Mouse (Mus musculus): Measurements from ENCODE around the gene Slc29a4. TPM values are rescaled to one million over a fixed set of nuclear protein-coding genes. Genes with fewer than 3 reads are reported as not detected.
A peak's percentile ranks its signal among the peaks of the same experiment; 100 is the strongest.

Gene Slc29a4
- polyA plus RNA-seq, 1 experiment = not detected

DNA sequence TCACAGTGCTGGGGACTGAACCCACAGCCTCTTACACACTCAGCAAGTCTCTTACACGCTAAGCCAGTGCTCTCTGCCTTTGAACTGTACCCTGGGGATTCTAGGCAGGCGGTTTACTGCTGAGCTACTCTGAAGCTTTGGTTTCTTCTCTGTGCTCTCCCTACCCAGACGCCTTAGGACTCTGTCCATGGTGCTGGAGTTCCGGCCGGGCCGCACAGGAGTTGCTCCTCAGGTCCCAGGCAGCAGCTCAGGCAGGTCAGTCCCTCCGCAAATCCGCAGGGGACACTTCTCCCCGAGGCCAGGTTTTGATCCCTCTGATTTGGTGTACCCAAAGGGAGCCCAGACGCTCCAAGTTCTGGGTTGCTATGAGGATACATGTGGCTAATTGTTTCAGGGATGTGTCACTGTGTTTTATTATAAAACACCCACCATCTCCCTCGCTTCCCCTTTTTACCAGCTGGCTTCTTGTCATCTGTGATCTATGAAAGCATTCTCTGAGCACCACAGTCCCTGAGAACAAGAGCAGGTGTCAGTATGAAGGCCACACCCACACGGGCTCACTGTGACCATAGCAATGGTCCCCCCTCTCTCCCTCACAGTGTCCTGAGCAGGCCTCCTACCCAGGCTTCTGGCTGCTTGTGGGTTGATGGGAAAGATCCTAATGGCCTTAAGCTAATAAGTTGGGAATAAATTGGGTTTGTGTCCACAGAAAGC is 2.5 kb downstream of the Slc29a4 start:
- Histone ChIP-seq H3K4me1 (ENCODE audit: control insufficient read depth, insufficient read depth, low read length) (no peaks in the 10 kb centered on the region), H3K27ac (ENCODE audit: insufficient read depth, low read depth, low read length) (no peak overlapping the region), H3K4me3 (ENCODE audit: insufficient read depth, low read length) (no peak overlapping the region)
- TF ChIP-seq CTCF (IDR thresholded peaks at IDR 0.05; ENCODE audit: low read depth, low read length) = no peak
- TF ChIP-seq POLR2A (IDR thresholded peaks at IDR 0.05; ENCODE audit: borderline replicate concordance, low read depth, low read length) = no peak

DNA sequence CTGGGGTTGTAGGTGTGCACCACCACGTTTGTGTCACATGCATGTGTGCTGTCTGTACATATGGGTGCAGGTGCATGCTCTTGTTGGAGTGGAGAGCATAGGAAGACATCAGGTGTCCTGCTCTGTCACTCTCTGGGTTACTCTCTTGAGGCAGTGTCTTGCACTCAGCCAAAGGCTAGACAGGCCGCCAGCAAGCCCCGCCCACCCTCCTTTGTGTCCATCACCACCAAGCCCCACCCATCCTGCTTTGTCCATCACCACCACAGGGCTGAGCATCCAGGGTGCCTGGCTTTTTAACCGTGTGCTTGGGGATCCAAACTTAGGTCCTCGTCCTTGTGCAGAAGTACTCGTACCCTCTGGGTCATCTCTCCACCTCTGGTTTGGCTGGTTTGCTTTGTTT is 3.9 kb downstream of the Slc29a4 start:
- H3K27ac ChIP-seq (ENCODE audit: insufficient read depth, low read depth, low read length) = no peak overlapping the region
- no peak overlapping the region for H3K4me3 ChIP-seq (ENCODE audit: insufficient read depth, low read length)
- TF ChIP-seq CTCF (IDR thresholded peaks at IDR 0.05; ENCODE audit: low read depth, low read length) (no peak), POLR2A (IDR thresholded peaks at IDR 0.05; ENCODE audit: borderline replicate concordance, low read depth, low read length) (no peak)
- H3K4me1 ChIP-seq (ENCODE audit: control insufficient read depth, insufficient read depth, low read length) = no peaks in the 10 kb centered on the region

DNA sequence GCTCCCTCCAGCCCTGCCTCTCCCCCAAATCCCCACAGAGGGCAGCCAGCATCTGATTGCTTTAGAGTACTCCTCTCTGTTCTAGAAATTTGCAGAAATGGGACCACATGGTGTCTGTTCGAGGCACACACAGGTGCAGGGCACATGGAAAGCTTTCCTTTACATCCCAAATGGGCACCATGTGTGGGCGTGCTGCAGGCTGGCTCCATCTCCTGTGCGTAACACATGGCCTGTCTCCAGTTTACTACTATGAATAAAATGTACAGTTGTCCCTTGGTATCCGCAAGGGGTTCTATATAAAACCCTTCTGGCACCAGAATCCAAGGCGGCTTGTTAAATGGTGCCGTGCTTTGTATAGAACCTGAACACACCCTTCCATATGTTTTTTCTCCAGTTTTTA is 4.6 kb downstream of the Slc29a4 start:
- TF ChIP-seq POLR2A (IDR thresholded peaks at IDR 0.05; ENCODE audit: borderline replicate concordance, low read depth, low read length) (no peak), CTCF (IDR thresholded peaks at IDR 0.05; ENCODE audit: low read depth, low read length) (no peak)
- Histone ChIP-seq H3K27ac (ENCODE audit: insufficient read depth, low read depth, low read length) (no peak overlapping the region), H3K4me1 (ENCODE audit: control insufficient read depth, insufficient read depth, low read length) (no peaks in the 10 kb centered on the region), H3K4me3 (ENCODE audit: insufficient read depth, low read length) (no peak overlapping the region)

DNA sequence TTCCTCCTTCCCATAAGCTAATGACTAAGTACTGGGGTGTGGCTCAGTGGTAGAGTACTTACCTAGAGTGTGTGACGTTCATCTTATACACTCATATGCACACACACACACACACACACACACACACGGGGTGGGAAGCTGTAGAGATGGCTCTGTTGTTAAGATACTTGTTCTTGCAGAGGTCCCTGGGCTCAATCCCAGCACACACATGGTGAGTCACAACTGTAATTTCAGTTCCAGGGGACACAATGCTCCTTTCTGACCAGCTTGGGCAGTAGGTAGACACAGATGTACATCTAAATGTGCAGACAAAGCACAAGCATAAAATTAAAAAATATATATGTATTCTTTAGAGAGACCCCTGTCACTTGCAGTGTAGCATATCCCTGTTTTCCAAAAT is 5.4 kb downstream of the Slc29a4 start:
- Histone ChIP-seq H3K4me3 (ENCODE audit: insufficient read depth, low read length) (no peak overlapping the region), H3K4me1 (ENCODE audit: control insufficient read depth, insufficient read depth, low read length) (no peaks in the 10 kb centered on the region), H3K27ac (ENCODE audit: insufficient read depth, low read depth, low read length) (no peak overlapping the region)
- no peak for TF ChIP-seq POLR2A (IDR thresholded peaks at IDR 0.05; ENCODE audit: borderline replicate concordance, low read depth, low read length)
- TF ChIP-seq CTCF (IDR thresholded peaks at IDR 0.05; ENCODE audit: low read depth, low read length) = no peak

DNA sequence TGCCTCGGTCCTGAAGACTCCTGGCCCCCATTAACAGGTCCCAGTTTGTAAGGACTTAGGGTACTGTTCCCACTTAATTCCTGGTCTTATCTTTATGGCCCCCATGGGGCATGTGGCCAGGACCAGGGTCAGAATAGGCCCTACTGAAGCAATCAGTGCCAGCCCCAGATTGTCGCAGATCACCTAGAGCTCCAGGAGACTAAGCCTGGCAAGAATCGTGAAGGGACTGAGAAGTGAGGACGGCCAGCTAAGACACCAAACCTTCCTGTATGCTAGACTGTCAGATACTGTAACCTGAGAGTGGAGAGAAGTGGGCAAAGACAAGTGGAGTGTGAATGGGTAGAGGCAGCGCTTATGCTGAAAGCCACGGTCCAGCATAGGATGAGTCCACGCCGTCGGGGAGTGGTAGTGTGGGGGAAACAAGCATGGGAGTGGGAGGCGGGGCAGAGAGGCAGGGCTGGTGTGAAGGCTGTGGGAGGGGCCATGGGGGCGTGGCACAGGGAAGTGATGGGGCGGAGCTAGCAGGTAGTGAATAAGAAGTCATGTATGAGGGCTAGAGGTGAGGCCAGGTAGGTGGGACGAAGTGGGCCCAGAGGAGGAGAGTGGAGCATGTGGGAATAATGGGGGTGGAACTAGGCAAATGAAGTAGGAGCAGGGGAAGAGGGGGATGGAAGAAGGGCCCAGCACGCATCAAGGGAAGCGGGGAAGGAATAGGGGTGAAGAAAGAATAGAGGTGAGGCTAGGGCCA is 8.7 kb downstream of the Slc29a4 start:
- Histone ChIP-seq H3K27ac (ENCODE audit: insufficient read depth, low read depth, low read length) (no peak overlapping the region), H3K4me3 (ENCODE audit: insufficient read depth, low read length) (no peak overlapping the region), H3K4me1 (ENCODE audit: control insufficient read depth, insufficient read depth, low read length) (no peaks in the 10 kb centered on the region)
- TF ChIP-seq POLR2A (IDR thresholded peaks at IDR 0.05; ENCODE audit: borderline replicate concordance, low read depth, low read length) (no peak), CTCF (IDR thresholded peaks at IDR 0.05; ENCODE audit: low read depth, low read length) (no peak)

DNA sequence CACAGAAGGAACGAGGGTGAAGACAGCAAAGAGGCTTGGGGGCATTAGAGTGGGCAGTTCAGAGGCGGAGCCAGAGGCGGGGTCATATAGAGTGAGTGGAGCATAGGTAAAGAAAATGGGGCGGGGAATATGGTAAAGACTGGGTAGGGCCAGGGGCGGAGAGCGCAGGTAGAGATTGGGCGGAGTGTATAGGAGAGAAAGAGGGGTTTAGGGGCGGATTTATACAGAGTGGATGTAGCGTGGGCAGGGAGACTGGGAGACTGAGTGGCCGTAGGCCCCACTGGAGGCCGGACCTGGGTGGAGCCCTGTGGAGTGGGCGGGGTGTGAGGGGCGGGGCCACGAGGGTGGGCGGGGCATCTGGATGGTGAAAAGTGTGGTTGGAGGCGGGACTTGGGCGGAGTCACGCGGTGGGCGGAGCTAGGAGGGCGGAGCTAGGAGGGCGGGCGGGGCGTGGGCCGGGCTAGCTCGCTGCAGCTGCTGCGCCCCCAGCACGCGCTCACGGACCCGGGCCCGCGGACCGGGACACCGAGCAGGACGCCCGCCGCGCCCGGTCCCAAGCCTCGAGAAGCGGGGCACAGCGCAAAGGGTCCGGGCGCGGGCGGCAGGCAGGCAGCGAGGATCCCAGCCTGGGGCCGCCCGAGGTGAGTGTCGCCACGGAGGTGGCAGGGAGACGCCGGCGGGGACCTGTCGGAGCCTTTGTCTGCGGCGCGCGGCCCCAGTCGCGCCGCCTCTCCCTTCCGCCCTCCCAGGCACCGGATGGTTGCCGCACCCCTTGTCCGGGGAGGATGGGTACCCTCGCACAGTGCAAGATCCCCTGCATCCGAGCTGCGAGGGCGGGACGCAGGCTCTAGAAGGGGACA is 9.6 kb downstream of the Slc29a4 start:
- Histone ChIP-seq H3K4me1 (ENCODE audit: control insufficient read depth, insufficient read depth, low read length) (no peaks in the 10 kb centered on the region), H3K4me3 (ENCODE audit: insufficient read depth, low read length) (peak overlapping the region; percentile 38), H3K27ac (ENCODE audit: insufficient read depth, low read depth, low read length) (no peak overlapping the region)
- no peak for TF ChIP-seq POLR2A (IDR thresholded peaks at IDR 0.05; ENCODE audit: borderline replicate concordance, low read depth, low read length)
- TF ChIP-seq CTCF (IDR thresholded peaks at IDR 0.05; ENCODE audit: low read depth, low read length) = no peak

DNA sequence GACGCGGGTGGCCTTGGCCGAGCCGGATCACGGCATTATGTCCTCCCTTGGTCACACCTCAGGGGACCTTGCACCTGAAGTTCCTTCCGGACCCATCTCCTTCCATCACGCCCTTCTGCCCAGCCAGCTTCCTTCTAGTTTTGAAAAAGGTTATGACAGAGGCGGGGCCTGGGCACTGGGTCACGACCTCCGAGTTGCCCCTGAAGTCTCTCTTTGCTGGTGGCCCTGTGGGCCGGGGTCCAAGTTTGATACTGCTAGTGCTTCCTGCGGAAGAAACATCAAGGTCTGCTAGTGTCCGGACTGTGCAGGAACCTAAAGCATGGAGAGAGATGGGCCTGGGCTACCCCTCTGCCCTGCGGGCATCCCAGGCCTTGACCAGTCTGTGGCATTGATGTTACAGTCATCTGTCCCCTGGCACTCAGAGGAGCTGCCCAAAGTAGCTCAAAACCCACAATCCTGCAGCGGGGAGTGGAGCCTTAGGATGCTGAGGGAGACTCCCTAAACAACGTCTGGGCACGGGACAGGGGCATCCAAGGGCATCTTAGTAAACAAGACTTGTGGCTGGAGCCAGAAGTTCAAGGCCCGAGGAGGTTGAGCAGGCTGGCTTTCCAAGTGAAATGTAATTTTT is 10.3 kb downstream of the Slc29a4 start:
- Histone ChIP-seq H3K4me1 (ENCODE audit: control insufficient read depth, insufficient read depth, low read length) (no peaks in the 10 kb centered on the region), H3K4me3 (ENCODE audit: insufficient read depth, low read length) (peak overlapping the region; percentile 38), H3K27ac (ENCODE audit: insufficient read depth, low read depth, low read length) (no peak overlapping the region)
- TF ChIP-seq CTCF (IDR thresholded peaks at IDR 0.05; ENCODE audit: low read depth, low read length) (no peak), POLR2A (IDR thresholded peaks at IDR 0.05; ENCODE audit: borderline replicate concordance, low read depth, low read length) (no peak)

DNA sequence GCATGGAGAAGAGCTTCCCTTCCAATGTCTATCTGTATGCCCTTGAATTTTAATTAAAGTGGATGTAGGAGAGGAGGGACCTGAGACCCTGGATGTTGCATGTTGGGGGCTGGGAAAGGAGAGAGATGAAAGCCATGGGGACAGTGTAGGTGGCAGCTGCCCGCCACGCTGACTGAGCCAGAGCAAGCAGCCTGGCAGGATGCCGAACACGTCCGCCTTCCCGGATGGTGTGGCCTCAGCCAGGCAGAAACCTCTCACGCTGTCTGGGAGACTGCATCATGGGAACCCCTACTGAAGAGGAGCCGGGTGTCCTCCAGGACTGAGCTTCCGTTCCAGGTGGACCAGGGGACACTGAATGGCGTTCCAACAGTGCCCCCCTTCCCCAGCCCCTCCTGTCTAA is 11.3 kb downstream of the Slc29a4 start:
- Histone ChIP-seq H3K4me1 (ENCODE audit: control insufficient read depth, insufficient read depth, low read length) (no peaks in the 10 kb centered on the region), H3K4me3 (ENCODE audit: insufficient read depth, low read length) (no peak overlapping the region), H3K27ac (ENCODE audit: insufficient read depth, low read depth, low read length) (no peak overlapping the region)
- no peak for TF ChIP-seq CTCF (IDR thresholded peaks at IDR 0.05; ENCODE audit: low read depth, low read length)
- TF ChIP-seq POLR2A (IDR thresholded peaks at IDR 0.05; ENCODE audit: borderline replicate concordance, low read depth, low read length) = no peak

DNA sequence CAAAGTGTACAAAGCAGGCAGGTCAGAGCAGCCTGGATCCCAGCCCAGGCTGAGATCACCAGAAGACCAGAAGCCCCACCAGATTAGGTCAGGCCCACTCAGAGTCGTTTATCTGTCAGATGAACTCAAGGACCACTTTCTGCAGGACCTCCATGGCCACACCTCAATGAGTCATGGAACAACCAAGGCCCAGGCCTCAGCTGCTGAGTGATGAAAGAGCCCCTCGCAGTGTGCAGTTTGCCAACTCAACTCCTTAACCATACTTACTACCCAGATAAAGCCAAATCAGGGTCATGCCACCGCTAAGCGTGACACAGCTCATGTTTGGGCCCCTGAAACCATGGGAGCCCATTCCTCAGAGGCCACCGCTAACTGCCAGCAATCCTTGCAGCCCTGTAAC is 15.4 kb downstream of the Slc29a4 start:
- TF ChIP-seq POLR2A (IDR thresholded peaks at IDR 0.05; ENCODE audit: borderline replicate concordance, low read depth, low read length) (no peak), CTCF (IDR thresholded peaks at IDR 0.05; ENCODE audit: low read depth, low read length) (no peak)

More for the DNA sequence above, 15.4 kb downstream of the Slc29a4 start:
- Histone ChIP-seq H3K4me3 (ENCODE audit: insufficient read depth, low read length) (no peak overlapping the region), H3K4me1 (ENCODE audit: control insufficient read depth, insufficient read depth, low read length) (no peaks in the 10 kb centered on the region), H3K27ac (ENCODE audit: insufficient read depth, low read depth, low read length) (no peak overlapping the region)
